Mouse (Mus musculus): ENCODE data around the gene Sc5d.

The Sc5d gene

GRCm38 (mm10) chr9:42264145-42264544 lies at the start of gene Sc5d:
Gene Sc5d (minus strand): TSS chr9:42264256.
- DNase-seq (ENCODE audit: low spot score in 2 of 2) = peak; percentile 97

DNA sequence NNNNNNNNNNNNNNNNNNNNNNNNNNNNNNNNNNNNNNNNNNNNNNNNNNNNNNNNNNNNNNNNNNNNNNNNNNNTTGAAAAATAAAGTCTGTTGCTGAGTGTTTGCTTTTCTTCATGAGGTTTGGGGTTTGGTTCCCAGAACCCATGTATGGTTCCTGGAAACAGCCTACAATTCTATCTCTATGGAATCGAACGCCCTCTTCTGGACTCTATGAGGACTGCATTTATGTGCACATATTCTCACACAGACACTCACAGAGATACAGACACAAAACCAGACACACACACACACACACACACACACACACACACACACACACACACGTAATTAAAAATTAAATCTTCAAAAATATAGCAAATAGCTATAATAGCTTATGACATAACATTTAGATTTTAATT lies 47.3 kb upstream of the Sc5d start:
- peak; percentile 12 to 13 for DNase-seq (ENCODE audit: low spot score in 2 of 2)

DNA sequence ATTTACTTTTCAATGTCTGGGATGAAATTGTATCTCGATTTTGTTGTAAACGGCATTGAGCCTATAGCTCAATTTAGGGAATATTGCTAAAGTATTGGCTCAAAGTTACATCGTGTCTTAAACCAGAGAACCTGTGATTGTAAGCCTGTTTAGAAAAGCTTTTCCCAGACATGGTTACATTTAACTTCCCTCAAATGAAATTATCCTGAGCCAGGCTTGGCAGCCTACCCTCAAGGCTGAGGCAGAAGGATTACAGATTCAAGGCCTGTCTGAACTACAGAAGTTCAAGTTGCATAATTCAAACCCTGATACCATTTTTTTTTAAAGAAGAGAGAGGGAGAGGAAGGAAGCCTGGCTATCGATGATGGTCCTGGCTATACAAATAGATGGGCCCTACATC lies 39.8 kb upstream of the Sc5d start:
- peak in 1 of 2 experiments; percentile 14 for DNase-seq (ENCODE audit: low spot score in 2 of 2)

DNA sequence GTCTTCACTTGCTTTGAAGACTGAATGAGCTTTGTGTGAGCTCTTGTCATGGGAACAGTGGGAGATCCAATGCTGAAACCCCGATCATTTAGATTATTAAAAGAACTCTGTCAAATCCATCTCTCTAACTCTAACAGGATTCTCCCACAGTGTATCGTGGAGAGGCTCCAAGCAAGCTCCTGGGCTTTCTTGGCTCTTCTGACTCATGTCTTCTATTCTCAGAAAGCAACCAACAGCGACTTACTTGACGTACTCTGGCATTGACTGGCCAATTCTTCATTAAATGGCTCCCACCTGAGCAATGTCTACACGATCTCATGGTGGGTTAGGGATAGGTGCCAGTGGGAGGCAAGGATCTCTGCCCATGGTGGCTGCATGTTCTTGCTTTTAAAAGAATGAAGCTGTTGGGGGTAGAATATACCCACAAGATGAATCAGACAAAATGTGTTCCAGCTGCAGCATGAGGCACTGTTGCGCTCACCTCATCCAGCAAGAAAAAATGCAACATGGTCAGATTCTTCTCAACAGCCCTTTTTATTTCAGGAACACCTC lies 37.1 kb upstream of the Sc5d start:
- no peak for DNase-seq (ENCODE audit: low spot score in 2 of 2)

GRCm38 (mm10) chr9:42296297-42296922 lies 32.4 kb upstream of the Sc5d start:
- DNase-seq (ENCODE audit: low spot score in 2 of 2) = peak in 1 of 2 experiments; percentile 20

GRCm38 (mm10) chr9:42294131-42294530 lies 30.1 kb upstream of the Sc5d start:
- DNase-seq (ENCODE audit: low spot score in 2 of 2) = peak in 1 of 2 experiments; percentile 16

GRCm38 (mm10) chr9:42293596-42293995 lies 29.5 kb upstream of the Sc5d start:
- no peak for DNase-seq (ENCODE audit: low spot score in 2 of 2)

- no peak for DNase-seq (ENCODE audit: low spot score in 2 of 2)
These were observed 29.0 kb upstream of the Sc5d start for GRCm38 (mm10) chr9:42293051-42293450.

GRCm38 (mm10) chr9:42279676-42280075 lies 15.6 kb upstream of the Sc5d start:
- no peak for DNase-seq (ENCODE audit: low spot score in 2 of 2)

DNA sequence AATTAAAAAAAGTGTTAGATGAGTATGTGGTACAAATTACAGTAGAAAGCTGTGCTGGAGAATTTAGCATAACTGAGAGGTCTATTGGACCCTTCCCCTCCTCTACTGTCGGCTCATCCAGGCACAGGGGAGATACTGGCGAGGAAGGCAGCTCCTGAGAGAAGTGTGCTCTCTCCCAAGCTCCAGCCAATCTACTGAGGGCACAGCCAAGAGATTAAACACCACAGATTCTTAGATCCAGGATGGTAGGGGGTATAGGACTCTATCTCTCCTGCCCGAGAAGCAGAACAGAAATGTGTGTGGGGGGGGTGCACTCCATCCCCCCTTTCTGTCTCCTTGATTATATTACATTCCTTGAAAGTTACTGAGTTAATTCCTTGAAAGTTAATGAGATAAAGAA lies 14.0 kb upstream of the Sc5d start:
- no peak for DNase-seq (ENCODE audit: low spot score in 2 of 2)

DNA sequence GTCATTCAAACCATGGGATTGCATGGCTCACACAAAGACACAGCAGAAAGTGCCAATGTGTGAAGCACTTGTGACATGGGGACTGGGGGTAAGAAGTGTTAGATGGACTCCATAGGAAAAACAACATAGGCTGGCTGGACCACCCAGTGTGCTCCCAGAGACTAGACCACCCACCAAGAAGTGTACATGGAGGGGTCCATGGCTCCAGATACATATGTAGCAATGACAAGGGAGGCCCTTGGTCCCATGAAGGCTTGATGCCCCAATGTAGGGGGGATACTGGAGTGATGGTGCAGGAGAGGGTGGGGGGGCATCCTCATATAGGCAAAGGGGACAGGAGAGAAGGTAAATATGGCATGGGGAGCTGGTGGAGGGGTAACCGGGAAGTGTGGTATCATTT lies 13.6 kb upstream of the Sc5d start:
- no peak for DNase-seq (ENCODE audit: low spot score in 2 of 2)

DNA sequence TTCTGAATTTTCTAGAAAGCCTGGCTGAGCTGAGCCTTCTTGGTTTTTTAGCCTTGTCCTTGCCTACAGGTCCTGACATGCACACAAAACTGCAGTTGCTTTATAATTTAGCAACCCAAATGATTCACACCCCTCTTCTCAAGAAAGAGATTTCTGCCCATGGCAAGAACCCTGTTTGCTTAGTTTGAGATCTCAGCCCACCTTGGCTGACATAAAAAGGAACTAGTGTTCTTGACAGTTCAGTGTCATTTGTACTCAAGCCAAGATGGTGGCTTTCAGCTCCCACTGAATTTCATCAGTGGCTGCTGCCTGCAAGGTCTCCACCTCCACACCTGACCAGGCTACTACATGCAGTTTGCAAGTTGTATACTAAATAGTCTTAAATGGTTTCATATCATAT lies 13.1 kb upstream of the Sc5d start:
- DNase-seq (ENCODE audit: low spot score in 2 of 2) = no peak

DNA sequence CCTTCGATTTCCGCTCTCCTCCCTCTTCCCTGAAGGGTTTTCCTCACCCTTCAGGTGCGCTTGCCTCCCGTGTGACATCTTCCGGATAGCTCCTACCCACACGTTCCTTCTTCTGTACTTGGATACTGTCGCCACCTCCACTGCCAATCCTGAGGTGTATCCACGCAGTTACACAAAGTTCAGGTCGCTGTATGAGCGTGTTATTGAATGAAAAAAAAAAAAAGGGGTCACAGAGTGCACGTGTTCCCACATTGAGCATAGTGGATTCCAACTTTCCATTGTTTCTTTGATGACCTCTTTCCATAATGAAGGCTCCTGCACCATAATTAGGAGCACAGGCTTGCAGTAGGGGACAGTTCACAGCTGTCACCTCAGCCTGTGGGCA lies 11.7 kb upstream of the Sc5d start:
- DNase-seq (ENCODE audit: low spot score in 2 of 2) = no peak

DNA sequence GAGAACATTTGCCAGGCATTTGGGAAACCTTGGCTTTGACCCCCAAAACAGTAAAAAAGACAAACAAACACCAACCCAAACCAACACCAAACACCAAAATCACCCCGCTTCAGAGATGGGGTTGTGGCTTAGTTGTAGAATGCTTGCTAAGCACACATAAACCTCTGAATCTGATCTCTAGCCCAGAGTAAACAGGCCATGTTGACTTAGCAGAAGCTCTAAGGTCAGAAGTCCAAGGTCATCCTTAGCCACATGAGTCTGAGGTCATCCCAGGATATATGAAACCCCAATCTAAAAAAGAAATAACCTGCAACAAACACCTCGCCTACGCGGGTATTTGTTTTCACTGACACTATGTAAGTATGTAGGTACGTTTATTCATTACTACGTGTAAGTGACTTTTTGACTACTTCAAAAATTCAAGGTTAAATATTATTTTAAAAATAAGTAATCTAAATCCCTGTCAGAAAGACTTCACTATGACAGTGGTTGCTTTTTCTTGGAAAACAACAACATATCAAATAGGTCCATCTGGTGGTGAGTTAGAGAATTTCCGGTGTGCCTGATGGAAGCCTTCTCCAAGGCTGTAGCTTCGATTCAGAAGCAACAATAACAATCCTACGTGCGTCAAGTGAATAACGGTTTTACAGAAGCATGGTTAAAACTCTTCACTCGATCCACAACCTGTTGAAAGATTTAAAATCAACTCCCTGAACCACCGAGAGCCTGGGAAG lies 11.1 kb upstream of the Sc5d start:
- peak in 1 of 2 experiments; percentile 39 for DNase-seq (ENCODE audit: low spot score in 2 of 2)

- no peak for DNase-seq (ENCODE audit: low spot score in 2 of 2)
These were observed 9.7 kb upstream of the Sc5d start for GRCm38 (mm10) chr9:42273682-42274296.

DNA sequence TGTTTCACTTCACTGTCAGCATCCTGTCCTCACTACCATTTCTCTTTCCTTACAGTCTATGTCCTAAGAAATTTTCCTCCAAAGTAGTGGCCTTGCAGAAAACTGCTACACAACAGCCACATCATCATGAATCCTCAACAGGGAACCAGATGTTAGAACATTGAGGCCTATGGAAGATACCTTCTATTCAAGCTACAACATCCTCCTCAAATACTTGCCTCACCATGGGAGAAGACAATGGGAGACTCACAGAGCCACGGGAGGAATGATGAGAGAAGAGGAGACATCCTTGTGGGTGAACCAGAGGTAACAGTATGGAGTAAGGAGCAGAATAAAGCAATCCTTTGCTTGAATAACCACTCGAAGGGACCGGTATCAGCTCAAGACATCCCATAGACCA lies 9.1 kb upstream of the Sc5d start:
- no peak for DNase-seq (ENCODE audit: low spot score in 2 of 2)

DNA sequence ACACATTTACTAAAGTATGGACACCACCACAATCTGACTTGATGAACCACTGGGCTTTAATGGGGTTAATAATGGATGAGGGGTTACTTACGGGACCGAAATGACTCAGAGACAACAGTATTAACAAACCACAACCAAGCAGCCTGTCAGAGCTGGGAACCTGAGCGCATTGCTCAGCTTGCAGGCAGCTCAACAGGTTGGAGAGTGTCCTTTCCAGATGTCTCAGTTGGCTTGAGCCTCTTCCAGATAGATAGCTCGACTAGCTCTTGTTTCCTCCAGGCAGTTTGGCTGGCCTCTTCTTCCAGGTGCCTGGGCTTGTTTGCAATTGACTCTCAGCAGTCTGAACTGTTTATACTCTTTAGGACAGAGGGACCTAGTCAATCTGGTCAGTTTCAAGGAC lies 8.6 kb upstream of the Sc5d start:
- DNase-seq (ENCODE audit: low spot score in 2 of 2) = no peak

- DNase-seq (ENCODE audit: low spot score in 2 of 2) = no peak
These were observed 7.4 kb upstream of the Sc5d start for GRCm38 (mm10) chr9:42271456-42271855.

DNA sequence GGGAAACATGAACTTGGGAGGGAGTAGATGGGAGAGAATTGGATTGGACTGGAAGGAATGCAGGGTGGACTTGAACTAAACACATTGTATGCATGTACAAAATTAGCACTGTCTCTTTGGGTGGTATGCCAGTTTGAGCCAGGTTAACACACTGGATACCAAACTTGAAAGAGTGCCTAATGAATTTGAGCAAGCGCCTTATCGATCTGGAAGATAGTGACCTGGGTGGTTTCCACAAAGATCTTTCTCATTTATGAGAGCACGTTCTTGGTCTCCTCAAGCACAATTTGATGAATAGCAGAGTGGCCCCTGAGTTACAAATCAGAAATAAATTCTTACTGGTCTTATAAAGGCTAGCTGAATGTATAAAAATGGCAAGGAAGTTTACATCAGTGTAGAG lies 6.6 kb upstream of the Sc5d start:
- no peak for DNase-seq (ENCODE audit: low spot score in 2 of 2)

GRCm38 (mm10) chr9:42270081-42270480 lies 6.0 kb upstream of the Sc5d start:
- no peak for DNase-seq (ENCODE audit: low spot score in 2 of 2)

DNA sequence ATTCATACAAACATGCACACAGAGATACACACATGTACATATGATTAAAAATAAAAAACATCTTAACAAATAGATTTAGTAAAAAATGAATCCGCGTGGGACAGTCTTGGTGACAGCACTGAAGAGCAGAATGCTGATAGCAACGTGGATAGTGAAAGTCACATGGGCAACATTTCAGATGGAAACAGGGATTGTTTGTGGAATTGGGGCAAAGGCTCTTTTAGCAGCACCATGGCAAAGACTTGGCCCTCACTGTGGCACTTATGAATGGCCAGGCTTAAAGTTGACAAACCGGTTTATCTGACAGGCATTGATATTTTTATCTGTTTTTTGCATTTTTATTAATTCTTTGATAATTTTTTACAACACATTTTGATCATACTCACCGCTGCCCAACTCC lies 4.3 kb upstream of the Sc5d start:
- no peak for DNase-seq (ENCODE audit: low spot score in 2 of 2)

- DNase-seq (ENCODE audit: low spot score in 2 of 2) = no peak
These were observed 1.3 kb upstream of the Sc5d start for GRCm38 (mm10) chr9:42265309-42265708.

DNA sequence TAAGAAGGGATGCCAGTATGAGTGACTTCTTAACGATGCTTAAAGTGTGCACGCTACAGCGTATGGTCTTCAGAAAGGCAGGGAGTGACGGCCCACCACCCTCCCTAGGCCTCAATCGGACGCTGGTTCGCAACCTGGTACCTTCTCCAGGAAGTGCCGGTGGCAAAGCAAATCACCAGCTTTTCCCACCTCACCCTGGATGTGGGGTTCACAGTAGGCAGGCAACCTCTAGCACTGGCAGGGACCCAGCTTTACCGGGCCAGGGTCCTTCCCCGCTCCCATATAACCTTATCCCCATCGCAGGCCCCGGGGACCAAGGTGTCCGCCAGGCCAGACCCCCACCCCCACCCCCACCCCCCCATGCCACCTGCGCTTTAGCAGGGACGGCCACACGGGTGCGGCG lies 346 bp downstream of the Sc5d start:
- DNase-seq (ENCODE audit: low spot score in 2 of 2) = peak; percentile 43 to 56
